In the genomic region with DNA sequence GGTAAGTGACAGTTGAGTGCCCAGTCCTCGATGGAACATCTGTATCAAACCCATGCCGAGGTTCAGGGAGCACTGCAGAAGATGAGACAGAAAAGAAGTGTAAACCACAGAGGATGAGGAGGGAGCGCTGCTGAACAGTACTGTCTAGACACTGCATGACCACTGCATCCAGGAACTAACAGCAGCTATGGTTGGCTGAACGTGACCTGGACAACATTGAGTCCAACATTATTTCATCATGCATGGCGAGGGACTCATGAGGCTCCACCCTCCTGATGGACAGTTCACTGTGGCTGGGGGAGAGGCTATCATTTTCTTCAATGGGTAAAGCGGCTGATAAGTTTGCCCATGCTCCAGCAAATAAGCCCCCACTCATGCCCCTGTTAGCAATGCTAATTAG, we compare ENCODE assay signal across 17 mouse cellular contexts.
"Had no signal": no experiment of that assay in that cellular context is flagged by ENCODE, and none has a peak within 500 bp of the region (broad histone marks: within the 10 kb centered on the region; RNA-seq: fewer than 3 reads in every experiment).

No protein-coding gene starts in this region.

- H3K9ac ChIP-seq: liver, embryonic 15.5 days; lung, embryonic 15.5 days; midbrain, embryonic 12.5 days; midbrain, embryonic 15.5 days; neural tube, embryonic 13.5 days had no signal

- DNase-seq: lung, adult 18-20 months; lung, postnatal 10 days; lung, postnatal 36 days; retina, postnatal 1 day; right cerebral cortex, postnatal 25 days; spleen, adult 18-20 months; thymus, adult 2 months; thymus, postnatal 14 days; thymus, postnatal 4 days had no signal

- H3K36me3 ChIP-seq: liver, embryonic 15.5 days; lung, embryonic 15.5 days; midbrain, embryonic 12.5 days; midbrain, embryonic 15.5 days; neural tube, embryonic 13.5 days had no signal

- H3K4me1 ChIP-seq: liver, embryonic 15.5 days; lung, embryonic 15.5 days; midbrain, embryonic 12.5 days; midbrain, embryonic 15.5 days; neural tube, embryonic 13.5 days had no signal

- H3K4me3 ChIP-seq: liver, embryonic 15.5 days; lung, embryonic 15.5 days; midbrain, embryonic 12.5 days; midbrain, embryonic 15.5 days; neural tube, embryonic 13.5 days had no signal

- ATAC-seq: intestine, postnatal 0 days; midbrain, embryonic 15.5 days had no signal

- H3K4me2 ChIP-seq: liver, embryonic 11.5 days; liver, embryonic 15.5 days; lung, embryonic 15.5 days; midbrain, embryonic 12.5 days; midbrain, embryonic 15.5 days; neural tube, embryonic 13.5 days had no signal

- H3K9me3 ChIP-seq: liver, embryonic 15.5 days; lung, embryonic 15.5 days; midbrain, embryonic 12.5 days; midbrain, embryonic 15.5 days; neural tube, embryonic 13.5 days had no signal

- H3K27me3 ChIP-seq: liver, embryonic 15.5 days; lung, embryonic 15.5 days; midbrain, embryonic 12.5 days; midbrain, embryonic 15.5 days; neural tube, embryonic 13.5 days had no signal

- H3K27ac ChIP-seq: liver, embryonic 15.5 days; lung, embryonic 15.5 days; midbrain, embryonic 12.5 days; midbrain, embryonic 15.5 days; neural tube, embryonic 13.5 days; stomach, postnatal 0 days had no signal
